Mouse (Mus musculus): ENCODE data around the gene Mdfi.

Gene Mdfi

GRCm38 (mm10) chr17:47818038-47818725 lies 16.3 kb downstream of the Mdfi start:
- peak; percentile 63; the same call in 1 of the 2 replicates for TF ChIP-seq POU5F1 (IDR thresholded peaks at IDR 0.05; ENCODE audit: borderline replicate concordance, low read length)
- TF ChIP-seq NANOG (IDR thresholded peaks at IDR 0.05; ENCODE audit: borderline replicate concordance, low read length), result peak; percentile 80
- no peak for TF ChIP-seq CTCF (conservative IDR thresholded peaks at IDR 0.05; ENCODE audit: low read length)
- H3K4me1 ChIP-seq (replicated peaks; ENCODE audit: low read depth, low read length), result peaks cover 91% of the 10 kb centered on the region
- peaks cover 6% of the 10 kb centered on the region for H3K27me3 ChIP-seq (ENCODE audit: insufficient read depth, low read length)
- H3K9me3 ChIP-seq (ENCODE audit: low read length), result no peaks in the 10 kb centered on the region
- peak overlapping the region; percentile 45 for H3K4me3 ChIP-seq (replicated peaks; ENCODE audit: low read length)
- peaks cover 5% of the 10 kb centered on the region; the same call in 1 of the 2 replicates for H3K36me3 ChIP-seq (ENCODE audit: insufficient read depth, low read length)

DNA sequence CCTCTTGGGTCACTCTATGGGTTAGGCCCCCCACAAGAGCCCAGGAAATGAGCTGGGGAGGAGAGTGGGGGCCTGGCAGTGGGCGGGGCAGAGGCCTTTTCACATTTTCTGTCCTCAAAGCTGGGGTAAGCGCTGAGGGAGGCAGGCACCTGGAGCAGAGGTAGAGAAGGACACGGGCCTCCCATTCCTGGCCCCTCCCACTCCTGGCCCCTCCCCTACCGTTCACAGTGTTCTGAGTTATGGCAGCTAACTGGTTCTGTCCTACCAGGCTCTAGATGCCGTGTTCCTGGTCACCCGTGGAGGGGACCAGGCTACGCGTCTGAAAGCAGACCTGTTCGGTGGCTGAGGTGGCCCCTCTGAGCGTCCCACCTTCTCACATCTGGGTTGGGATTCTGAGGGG lies 19.0 kb downstream of the Mdfi start:
- Histone ChIP-seq H3K27me3 (ENCODE audit: insufficient read depth, low read length) (peaks cover 5% of the 10 kb centered on the region), H3K36me3 (ENCODE audit: insufficient read depth, low read length) (no peaks in the 10 kb centered on the region), H3K4me3 (replicated peaks; ENCODE audit: low read length) (peak overlapping the region; percentile 78), H3K9me3 (ENCODE audit: low read length) (no peaks in the 10 kb centered on the region), H3K4me1 (replicated peaks; ENCODE audit: low read depth, low read length) (peaks cover 89% of the 10 kb centered on the region)
- no peak for TF ChIP-seq NANOG (IDR thresholded peaks at IDR 0.05; ENCODE audit: borderline replicate concordance, low read length)
- no peak for TF ChIP-seq CTCF (conservative IDR thresholded peaks at IDR 0.05; ENCODE audit: low read length)
- TF ChIP-seq POU5F1 (IDR thresholded peaks at IDR 0.05; ENCODE audit: borderline replicate concordance, low read length), result no peak

DNA sequence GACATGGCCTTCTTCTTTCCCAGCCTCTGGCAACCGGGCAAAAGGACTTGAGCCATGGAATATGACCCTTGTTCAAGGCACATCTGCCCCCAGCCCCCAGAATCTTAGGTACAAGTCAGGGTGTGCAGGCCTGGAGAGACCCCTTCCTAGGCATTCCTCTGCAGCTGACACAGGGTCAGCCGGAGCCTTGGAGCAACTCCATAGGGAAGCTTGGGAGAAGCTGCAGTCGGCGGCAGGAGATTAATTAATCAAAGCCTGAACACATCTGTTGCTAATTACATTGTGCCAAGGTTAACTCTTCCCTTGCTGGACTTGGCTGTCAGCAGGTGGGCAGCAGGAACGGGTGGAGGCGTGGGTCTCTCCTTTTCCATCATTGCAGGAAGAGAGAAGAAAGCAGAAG lies 20.0 kb downstream of the Mdfi start:
- peaks cover 12% of the 10 kb centered on the region for H3K27me3 ChIP-seq (ENCODE audit: insufficient read depth, low read length)
- TF ChIP-seq CTCF (conservative IDR thresholded peaks at IDR 0.05; ENCODE audit: low read length) (no peak), NANOG (IDR thresholded peaks at IDR 0.05; ENCODE audit: borderline replicate concordance, low read length) (no peak), POU5F1 (IDR thresholded peaks at IDR 0.05; ENCODE audit: borderline replicate concordance, low read length) (no peak)
- no peaks in the 10 kb centered on the region for H3K9me3 ChIP-seq (ENCODE audit: low read length)
- H3K4me3 ChIP-seq (replicated peaks; ENCODE audit: low read length), result peak overlapping the region; percentile 43
- H3K4me1 ChIP-seq (replicated peaks; ENCODE audit: low read depth, low read length), result peaks cover 88% of the 10 kb centered on the region
- H3K36me3 ChIP-seq (ENCODE audit: insufficient read depth, low read length), result no peaks in the 10 kb centered on the region

DNA sequence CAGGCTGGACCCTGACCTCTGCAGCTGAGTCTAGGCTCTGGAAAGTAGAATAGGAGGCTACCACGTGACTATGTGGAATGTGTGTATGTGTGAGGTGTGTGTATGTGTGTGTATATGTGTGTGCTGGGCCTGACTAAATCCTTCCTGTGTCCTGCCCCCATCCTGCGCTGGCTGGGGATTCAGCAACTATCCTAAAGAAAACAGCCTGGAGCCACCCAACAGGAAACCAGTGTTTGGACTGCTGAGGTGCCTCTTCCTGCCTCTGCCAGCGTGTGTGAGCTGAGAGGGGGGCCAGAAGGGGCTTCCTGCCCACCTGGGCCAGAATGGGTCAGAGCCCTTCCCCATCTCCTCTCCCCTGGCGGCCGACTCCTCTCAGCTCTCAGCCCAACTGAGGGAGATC lies 20.9 kb downstream of the Mdfi start:
- peaks cover 19% of the 10 kb centered on the region for H3K27me3 ChIP-seq (ENCODE audit: insufficient read depth, low read length)
- TF ChIP-seq POU5F1 (IDR thresholded peaks at IDR 0.05; ENCODE audit: borderline replicate concordance, low read length) (no peak), NANOG (IDR thresholded peaks at IDR 0.05; ENCODE audit: borderline replicate concordance, low read length) (no peak), CTCF (conservative IDR thresholded peaks at IDR 0.05; ENCODE audit: low read length) (no peak)
- peaks cover 86% of the 10 kb centered on the region for H3K4me1 ChIP-seq (replicated peaks; ENCODE audit: low read depth, low read length)
- H3K4me3 ChIP-seq (replicated peaks; ENCODE audit: low read length), result peak overlapping the region; percentile 43
- H3K36me3 ChIP-seq (ENCODE audit: insufficient read depth, low read length), result no peaks in the 10 kb centered on the region
- H3K9me3 ChIP-seq (ENCODE audit: low read length), result no peaks in the 10 kb centered on the region

- TF ChIP-seq POU5F1 (IDR thresholded peaks at IDR 0.05; ENCODE audit: borderline replicate concordance, low read length) (no peak), NANOG (IDR thresholded peaks at IDR 0.05; ENCODE audit: borderline replicate concordance, low read length) (no peak), CTCF (conservative IDR thresholded peaks at IDR 0.05; ENCODE audit: low read length) (no peak)
- peaks cover 73% of the 10 kb centered on the region for H3K4me1 ChIP-seq (replicated peaks; ENCODE audit: low read depth, low read length)
- H3K27me3 ChIP-seq (ENCODE audit: insufficient read depth, low read length), result peaks cover 32% of the 10 kb centered on the region
- H3K36me3 ChIP-seq (ENCODE audit: insufficient read depth, low read length), result no peaks in the 10 kb centered on the region
- no peak overlapping the region for H3K4me3 ChIP-seq (replicated peaks; ENCODE audit: low read length)
- H3K9me3 ChIP-seq (ENCODE audit: low read length), result no peaks in the 10 kb centered on the region
Observed at GRCm38 (mm10) chr17:47812200-47812599, 22.3 kb downstream of the Mdfi start.

DNA sequence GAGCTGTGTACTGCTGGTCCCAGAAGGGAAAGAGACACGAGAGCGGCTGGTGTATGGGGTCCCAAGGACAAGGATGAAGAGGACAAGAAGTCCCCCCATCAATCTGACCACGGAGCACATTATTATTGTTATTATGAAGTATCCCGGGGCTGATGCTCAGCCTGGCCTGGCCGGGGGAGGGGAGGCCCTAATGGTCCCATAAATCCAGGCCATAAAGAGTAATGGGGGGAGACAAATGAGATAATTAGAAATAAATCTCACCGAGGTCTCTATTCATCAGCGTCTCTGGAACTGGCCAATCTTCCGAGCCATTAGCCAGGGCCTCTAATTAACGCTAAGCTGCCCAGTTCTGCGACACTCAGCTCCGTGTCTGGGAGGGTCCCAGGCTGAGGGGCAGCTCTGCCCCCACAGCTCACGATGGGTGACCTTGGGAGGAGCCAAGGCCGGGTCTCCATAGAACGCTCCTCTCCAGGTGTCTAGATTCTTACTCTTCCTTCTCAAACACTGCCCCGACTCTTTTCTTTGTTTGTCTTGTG lies 23.2 kb downstream of the Mdfi start:
- no peaks in the 10 kb centered on the region for H3K36me3 ChIP-seq (ENCODE audit: insufficient read depth, low read length)
- H3K4me1 ChIP-seq (replicated peaks; ENCODE audit: low read depth, low read length), result peaks cover 76% of the 10 kb centered on the region
- no peak overlapping the region for H3K4me3 ChIP-seq (replicated peaks; ENCODE audit: low read length)
- H3K27me3 ChIP-seq (ENCODE audit: insufficient read depth, low read length), result peaks cover 40% of the 10 kb centered on the region
- TF ChIP-seq NANOG (IDR thresholded peaks at IDR 0.05; ENCODE audit: borderline replicate concordance, low read length), result no peak
- H3K9me3 ChIP-seq (ENCODE audit: low read length), result no peaks in the 10 kb centered on the region

- Histone ChIP-seq H3K36me3 (ENCODE audit: insufficient read depth, low read length) (no peaks in the 10 kb centered on the region), H3K9me3 (ENCODE audit: low read length) (no peaks in the 10 kb centered on the region), H3K4me1 (replicated peaks; ENCODE audit: low read depth, low read length) (peaks cover 68% of the 10 kb centered on the region), H3K4me3 (replicated peaks; ENCODE audit: low read length) (no peak overlapping the region), H3K27me3 (ENCODE audit: insufficient read depth, low read length) (peaks cover 49% of the 10 kb centered on the region)
- TF ChIP-seq POU5F1 (IDR thresholded peaks at IDR 0.05; ENCODE audit: borderline replicate concordance, low read length) (no peak), CTCF (conservative IDR thresholded peaks at IDR 0.05; ENCODE audit: low read length) (no peak), NANOG (IDR thresholded peaks at IDR 0.05; ENCODE audit: borderline replicate concordance, low read length) (no peak)
Observed at GRCm38 (mm10) chr17:47806230-47806629, 28.3 kb downstream of the Mdfi start.

DNA sequence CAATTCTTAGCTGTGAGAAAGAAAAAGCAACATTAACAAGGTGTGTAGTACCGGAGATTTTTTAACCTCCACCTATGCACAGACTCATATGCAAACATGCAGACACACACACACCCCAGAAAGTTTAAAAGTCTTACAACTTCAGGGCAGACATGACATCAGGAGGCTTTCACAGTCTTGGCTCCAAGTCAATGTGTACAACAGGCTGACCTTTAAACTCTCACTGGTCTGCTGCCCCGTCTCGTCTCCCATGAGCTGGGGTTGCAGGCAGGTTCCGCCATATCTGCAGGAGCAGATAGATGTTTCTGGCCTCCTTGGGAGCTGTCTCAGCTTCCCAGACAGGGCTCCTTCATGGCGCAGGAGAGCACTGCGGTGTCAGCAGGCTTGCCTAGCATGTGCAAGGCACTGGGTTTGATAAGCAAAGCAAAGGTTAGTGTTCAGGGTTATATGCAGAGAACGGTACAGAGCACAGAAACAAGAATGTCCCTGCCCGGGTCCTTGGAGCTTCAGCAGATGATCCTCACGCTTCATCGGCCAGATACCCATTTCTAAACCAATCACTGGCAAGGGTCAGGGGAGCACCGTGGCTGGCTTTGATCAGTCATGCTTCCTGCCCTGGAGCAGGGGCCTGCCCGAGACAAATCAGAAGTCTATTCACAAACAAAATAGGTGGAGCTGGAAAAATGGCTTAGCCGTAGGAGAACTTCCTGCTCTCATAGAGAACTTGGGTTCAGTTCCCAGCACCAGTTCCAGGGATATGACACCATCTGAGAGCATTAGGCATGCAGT lies 29.2 kb downstream of the Mdfi start:
- Histone ChIP-seq H3K36me3 (ENCODE audit: insufficient read depth, low read length) (no peaks in the 10 kb centered on the region), H3K4me1 (replicated peaks; ENCODE audit: low read depth, low read length) (peaks cover 64% of the 10 kb centered on the region), H3K9me3 (ENCODE audit: low read length) (no peaks in the 10 kb centered on the region), H3K4me3 (replicated peaks; ENCODE audit: low read length) (peak overlapping the region; percentile 24; the same call in 1 of the 2 replicates), H3K27me3 (ENCODE audit: insufficient read depth, low read length) (peaks cover 48% of the 10 kb centered on the region)
- TF ChIP-seq NANOG (IDR thresholded peaks at IDR 0.05; ENCODE audit: borderline replicate concordance, low read length) (no peak), CTCF (conservative IDR thresholded peaks at IDR 0.05; ENCODE audit: low read length) (no peak), POU5F1 (IDR thresholded peaks at IDR 0.05; ENCODE audit: borderline replicate concordance, low read length) (no peak)
